Mouse (Mus musculus) liver, embryonic 14.5 days (tissue): Measurements from ENCODE around the gene Chst14.

Experiments
- CTCF ChIP-seq: IDR thresholded peaks from 2 replicates; pipeline ENCODE4 v1.5.1; 2016; ENCODE audit warnings: antibody characterized with exemption, low read depth, control low read depth
- EP300 ChIP-seq: IDR thresholded peaks from 2 replicates; pipeline ENCODE4 v1.6.1; 2016; ENCODE audit warnings: antibody characterized with exemption, low read depth

GRCm38 (mm10) chr2:118948818-118949217 is 22.5 kb downstream of the Chst14 start:
- no peak for TF ChIP-seq EP300
- TF ChIP-seq CTCF: no peak
